Mouse (Mus musculus) T-helper 17 cell (primary cell): Measurements from ENCODE around the gene 1700016K19Rik.

Experiments
- in situ Hi-C, 2 experiments: fragments of 300-600 bp; cut with MboI, MseI; formaldehyde crosslinking; loops; 1 replicate in 1 of 2; 2 replicates in 1 of 2; pipeline ENCODE4 v1.15.1; 2025; ENCODE audit warnings: high pct_unique_total_duplicates in 2 of 2

Gene 1700016K19Rik

GRCm38 (mm10) chr11:76033836-76034235 lies 34.1 kb downstream of the 1700016K19Rik start:
- in situ Hi-C loops, result no loop called here

- in situ Hi-C loops, result no loop called here
These were observed 35.5 kb downstream of the 1700016K19Rik start for GRCm38 (mm10) chr11:76035182-76035581.

- in situ Hi-C loops, result no loop called here
These were observed 38.0 kb downstream of the 1700016K19Rik start for GRCm38 (mm10) chr11:76037581-76038294.

- in situ Hi-C loops, result no loop called here
These were observed 39.8 kb downstream of the 1700016K19Rik start for GRCm38 (mm10) chr11:76039271-76040053.

DNA sequence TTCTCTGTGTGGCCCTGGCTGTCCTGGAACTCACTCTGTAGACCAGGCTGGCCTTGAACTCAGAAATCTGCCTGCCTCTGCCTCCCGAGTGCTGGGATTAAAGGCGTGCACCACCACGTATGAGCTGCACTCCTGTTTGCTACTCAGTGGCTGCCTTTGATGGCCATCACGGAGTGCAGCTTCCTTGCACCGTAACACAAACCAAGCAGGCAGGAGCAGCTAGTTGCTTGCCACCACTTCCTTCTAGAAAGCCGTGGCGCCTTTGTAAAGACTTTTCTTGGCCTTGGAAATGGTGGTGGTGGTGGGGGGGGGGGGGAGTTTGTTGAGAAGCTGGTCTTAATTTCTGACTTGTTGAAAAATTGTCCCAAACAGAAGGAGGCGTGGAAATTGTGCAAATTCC lies 40.4 kb downstream of the 1700016K19Rik start:
- in situ Hi-C loops, result no loop called here

DNA sequence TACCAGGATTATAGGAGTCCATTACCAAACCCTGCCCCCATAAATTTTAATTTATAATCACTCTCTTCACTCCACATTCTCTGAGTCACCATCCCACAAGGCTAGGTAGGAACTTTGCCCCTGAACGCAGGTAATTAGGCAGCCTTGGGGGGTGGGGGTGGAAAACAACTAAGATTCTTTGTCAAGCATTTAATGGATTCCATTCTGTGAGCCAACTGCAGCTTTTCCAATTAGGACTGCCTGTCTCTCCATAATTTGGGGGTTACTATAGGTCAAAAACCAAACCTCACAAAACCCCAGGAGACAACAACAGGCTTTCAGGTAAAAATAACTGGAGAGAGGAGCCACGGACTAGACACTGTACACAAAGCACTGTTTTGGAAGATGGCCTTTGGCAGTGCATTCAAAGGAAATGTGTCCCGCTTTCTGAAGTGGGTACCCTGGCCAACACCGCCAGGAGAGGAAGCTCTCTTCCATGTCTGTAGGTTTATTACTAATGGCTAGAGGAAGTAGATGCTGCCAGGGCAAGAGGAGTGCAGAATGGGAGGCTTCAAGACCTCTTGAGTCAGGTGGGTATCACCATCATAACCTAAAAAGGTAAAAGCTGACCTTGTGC lies 41.2 kb downstream of the 1700016K19Rik start:
- in situ Hi-C loops, result no loop called here

GRCm38 (mm10) chr11:76042041-76042638 lies 42.4 kb downstream of the 1700016K19Rik start:
- in situ Hi-C loops, result no loop called here

GRCm38 (mm10) chr11:76042882-76043281 lies 43.2 kb downstream of the 1700016K19Rik start:
- in situ Hi-C loops, result no loop called here

- in situ Hi-C loops, result no loop called here
These were observed 44.8 kb downstream of the 1700016K19Rik start for GRCm38 (mm10) chr11:76044468-76044867.

DNA sequence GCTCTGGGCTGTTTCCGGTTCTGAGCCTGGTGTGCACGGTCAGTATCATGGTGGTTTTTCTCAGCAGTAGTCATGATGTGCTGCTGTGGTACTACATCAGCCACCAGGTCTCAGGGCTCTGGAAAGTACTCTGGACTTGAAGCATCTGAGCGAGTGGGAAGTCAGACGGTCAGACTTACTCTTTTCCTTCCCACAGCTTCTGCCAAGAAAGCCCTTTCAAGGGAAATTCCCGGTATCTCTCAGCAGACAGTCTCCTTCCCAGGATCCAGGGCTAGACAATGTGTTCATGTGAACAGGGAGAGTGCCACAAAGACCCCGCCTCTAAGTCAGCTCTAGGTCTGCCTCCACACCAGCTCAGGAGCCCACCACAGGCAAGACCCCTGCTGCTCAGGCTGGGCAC lies 45.7 kb downstream of the 1700016K19Rik start:
- in situ Hi-C loops, result no loop called here

GRCm38 (mm10) chr11:76050509-76050908 lies 50.8 kb downstream of the 1700016K19Rik start:
- in situ Hi-C loops, result no loop called here

- in situ Hi-C loops, result no loop called here
These were observed 51.3 kb downstream of the 1700016K19Rik start for GRCm38 (mm10) chr11:76050967-76051512.

DNA sequence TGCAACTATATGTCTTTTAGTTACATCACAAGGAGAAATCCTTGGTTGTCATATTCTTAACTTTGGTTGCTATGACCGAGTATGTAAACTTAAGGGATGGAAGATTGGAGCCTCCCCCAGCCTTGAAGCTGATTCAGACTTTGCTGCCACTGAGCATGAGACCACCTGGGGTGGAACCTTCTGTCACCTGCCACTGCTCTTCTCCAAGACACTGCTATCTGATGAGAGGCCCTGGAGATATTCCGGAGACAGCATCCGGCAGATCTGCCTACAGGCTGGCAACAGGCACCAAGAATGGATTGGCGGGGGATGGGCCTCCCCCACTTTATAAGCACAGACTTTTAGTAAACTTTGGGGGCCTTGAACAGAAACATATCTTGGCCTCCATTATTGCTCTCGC lies 52.8 kb downstream of the 1700016K19Rik start:
- in situ Hi-C loops, result no loop called here
